Comparison of ENCODE assay signal across 20 mouse cellular contexts in genomic region chr6:143180511-143180910, GRCm38 (mm10). TPM values are rescaled to one million over a fixed set of nuclear protein-coding genes. Genes with fewer than 3 reads are reported as not detected.
A peak's percentile ranks its signal among the peaks of the same experiment; 100 is the strongest.
DNase-seq lines count a peak whose midpoint lies in the region; ATAC-seq lines count a peak whose summit lies in the region.
"Had no signal": no experiment of that assay in that cellular context is flagged by ENCODE, and none has a peak within 500 bp of the region (broad histone marks: within the 10 kb centered on the region; RNA-seq: fewer than 3 reads in every experiment).

No protein-coding gene starts in this region.

- no peak for ATAC-seq in midbrain, embryonic 11.5 days (ENCODE audit: low FRiP score)
- no peak for ATAC-seq in midbrain, embryonic 15.5 days (replicated peaks)
- peak; percentile 27; the same call in 1 of the 2 replicates for ATAC-seq in megakaryocyte progenitor cell, adult 5-6 weeks (replicated peaks; ENCODE audit: poor library complexity)
- ATAC-seq: activated CD4-positive, CD25-positive, alpha-beta regulatory T cell, adult 4 months; forebrain, embryonic 15.5 days; hindbrain, postnatal 0 days; Patski had no signal

- H3K36me3 ChIP-seq in midbrain, embryonic 11.5 days (ENCODE audit: control insufficient read depth, insufficient read depth, low read length): 0 out of 2 replicates have a peak, but pooled peaks cover 3% of the 10 kb centered on the region
- 0 out of 2 replicates have a peak, but pooled peaks cover 6% of the 10 kb centered on the region for H3K36me3 ChIP-seq in midbrain, embryonic 15.5 days (replicated peaks)

- no peak overlapping the region for H3K9ac ChIP-seq in midbrain, embryonic 11.5 days (ENCODE audit: low read length)
- no peak overlapping the region for H3K9ac ChIP-seq in midbrain, embryonic 15.5 days
- H3K9ac ChIP-seq: embryonic facial prominence, embryonic 12.5 days; forebrain, embryonic 15.5 days; hindbrain, embryonic 13.5 days had no signal

- no peaks in the 10 kb centered on the region for H3K4me1 ChIP-seq in midbrain, embryonic 11.5 days (ENCODE audit: control insufficient read depth, insufficient read depth, low read length)
- no peaks in the 10 kb centered on the region for H3K4me1 ChIP-seq in midbrain, embryonic 15.5 days
- H3K4me1 ChIP-seq: embryonic facial prominence, embryonic 12.5 days; forebrain, embryonic 15.5 days had no signal

- no peaks in the 10 kb centered on the region for H3K27me3 ChIP-seq in midbrain, embryonic 11.5 days (ENCODE audit: control insufficient read depth, insufficient read depth, low read length)
- H3K27me3 ChIP-seq in midbrain, embryonic 15.5 days (replicated peaks): no peaks in the 10 kb centered on the region
- H3K27me3 ChIP-seq: embryonic facial prominence, embryonic 12.5 days; forebrain, embryonic 15.5 days; hindbrain, embryonic 13.5 days; Patski had no signal

- no peak overlapping the region for H3K4me3 ChIP-seq in midbrain, embryonic 11.5 days (ENCODE audit: low read depth, low read length)
- H3K4me3 ChIP-seq in midbrain, embryonic 15.5 days: no peak overlapping the region
- H3K4me3 ChIP-seq: embryonic facial prominence, embryonic 12.5 days; forebrain, embryonic 15.5 days; heart, embryonic 10.5 days; hindbrain, embryonic 13.5 days had no signal

- no peaks in the 10 kb centered on the region for H3K9me3 ChIP-seq in midbrain, embryonic 11.5 days (ENCODE audit: control insufficient read depth, low read length)
- H3K9me3 ChIP-seq in midbrain, embryonic 15.5 days: no peaks in the 10 kb centered on the region
- H3K9me3 ChIP-seq: embryonic facial prominence, embryonic 12.5 days; forebrain, embryonic 15.5 days; heart, embryonic 10.5 days; hindbrain, embryonic 13.5 days had no signal

- DNase-seq in midbrain, embryonic 11.5 days (ENCODE audit: low spot score, missing footprints): peak; percentile 37
- peak; percentile 63 for DNase-seq in A20 (ENCODE audit: low read depth, low spot score)
- peak; percentile 47 for DNase-seq in B cell, adult 2 months
- DNase-seq in adrenal gland, adult 8-10 months: no peak
- DNase-seq in cerebellum, adult 11-12 months: no peak
- DNase-seq: adrenal gland, postnatal 25 days; cerebellum, adult 9-10 months; cerebellum, postnatal 25 days; gastrocnemius, postnatal 14 days; heart, adult 18-20 months; heart, postnatal 14 days had no signal

- 94% methylated on average over 14 of the region's 14 CpGs for WGBS in midbrain, embryonic 11.5 days
- WGBS in midbrain, embryonic 15.5 days: 92% methylated on average over 14 of the region's 14 CpGs

- H3K27ac ChIP-seq in midbrain, embryonic 11.5 days (ENCODE audit: low read depth, low read length): no peak overlapping the region
- no peak overlapping the region for H3K27ac ChIP-seq in midbrain, embryonic 15.5 days
- H3K27ac ChIP-seq: embryonic facial prominence, embryonic 12.5 days; forebrain, embryonic 15.5 days; heart, embryonic 10.5 days; hindbrain, embryonic 13.5 days; hindbrain, postnatal 0 days had no signal

- no peak overlapping the region for H3K4me2 ChIP-seq in midbrain, embryonic 11.5 days
- H3K4me2 ChIP-seq in midbrain, embryonic 15.5 days: no peak overlapping the region
- H3K4me2 ChIP-seq: embryonic facial prominence, embryonic 12.5 days; forebrain, embryonic 15.5 days; hindbrain, embryonic 13.5 days had no signal

RNA-seq across cellular contexts. Expression of gene Etnk1, which starts 13.5 kb away (rescaled TPM):
- polyA plus RNA-seq in midbrain, embryonic 11.5 days (2014; fragmentation: Nextera tagmentation; extraction: Ambion mirVana): 30.7 and 32.3 TPM in 2 replicates
- 45.0 and 50.3 TPM in 2 replicates for polyA plus RNA-seq in midbrain, embryonic 15.5 days (2015; fragmentation: Nextera tagmentation; extraction: Ambion mirVana)
- total RNA-seq in megakaryocyte progenitor cell, adult 5-6 weeks (2015): 46.9 and 55.3 TPM in 2 replicates
- total RNA-seq in megakaryocyte progenitor cell, adult 5-6 weeks (2017): 50.9 and 65.1 TPM in 2 replicates
- total RNA-seq in adrenal gland, adult 8-10 months (2022): 100 to 1,000 TPM; 126 to 142 (median 139) TPM

Comparison
In these comparisons a context has a peak if more than half of its experiments do, and no peak if none do; other contexts are left out.
1. DNase-seq: peak in midbrain, embryonic 11.5 days (single experiment), A20 (single experiment) and B cell, adult 2 months (2 of 2); none in adrenal gland, adult 8-10 months (single experiment) and cerebellum, adult 11-12 months (single experiment).